Mouse (Mus musculus) kidney, adult 2 months (tissue): ENCODE data around the gene Cx3cr1.

Experiments
- CTCF ChIP-seq: fragments of 200-500 bp; conservative IDR thresholded peaks from 2 replicates; pipeline ENCODE4 v1.5.1; 2011; ENCODE audit warnings: low read depth, mild to moderate bottlenecking, control low read depth, low read length, moderate library complexity, mixed read lengths; ENCODE audit not compliant: insufficient read depth, insufficient read length
- POLR2A ChIP-seq: fragments of 200-500 bp; IDR thresholded peaks from one replicate; pipeline ENCODE4 v1.6.1; 2011; ENCODE audit warnings: low read depth, low read length, control low read depth

- TF ChIP-seq CTCF = peak; percentile 51
- TF ChIP-seq POLR2A = no peak
Measured at GRCm38 (mm10) chr9:119890692-119891091, 179.0 kb downstream of the Cx3cr1 start.
